Mouse (Mus musculus) CD4-positive helper T cell, adult 2 months (primary cell): ENCODE data around the gene Srr.
A peak's percentile ranks its signal among the peaks of the same experiment; 100 is the strongest.

Experiments
- DNase-seq: peaks from one replicate; pipeline ENCODE4 v3.0.0-alpha.2; 2012; ENCODE audit warnings: low read depth, missing footprints, low spot score

The Srr gene

DNA sequence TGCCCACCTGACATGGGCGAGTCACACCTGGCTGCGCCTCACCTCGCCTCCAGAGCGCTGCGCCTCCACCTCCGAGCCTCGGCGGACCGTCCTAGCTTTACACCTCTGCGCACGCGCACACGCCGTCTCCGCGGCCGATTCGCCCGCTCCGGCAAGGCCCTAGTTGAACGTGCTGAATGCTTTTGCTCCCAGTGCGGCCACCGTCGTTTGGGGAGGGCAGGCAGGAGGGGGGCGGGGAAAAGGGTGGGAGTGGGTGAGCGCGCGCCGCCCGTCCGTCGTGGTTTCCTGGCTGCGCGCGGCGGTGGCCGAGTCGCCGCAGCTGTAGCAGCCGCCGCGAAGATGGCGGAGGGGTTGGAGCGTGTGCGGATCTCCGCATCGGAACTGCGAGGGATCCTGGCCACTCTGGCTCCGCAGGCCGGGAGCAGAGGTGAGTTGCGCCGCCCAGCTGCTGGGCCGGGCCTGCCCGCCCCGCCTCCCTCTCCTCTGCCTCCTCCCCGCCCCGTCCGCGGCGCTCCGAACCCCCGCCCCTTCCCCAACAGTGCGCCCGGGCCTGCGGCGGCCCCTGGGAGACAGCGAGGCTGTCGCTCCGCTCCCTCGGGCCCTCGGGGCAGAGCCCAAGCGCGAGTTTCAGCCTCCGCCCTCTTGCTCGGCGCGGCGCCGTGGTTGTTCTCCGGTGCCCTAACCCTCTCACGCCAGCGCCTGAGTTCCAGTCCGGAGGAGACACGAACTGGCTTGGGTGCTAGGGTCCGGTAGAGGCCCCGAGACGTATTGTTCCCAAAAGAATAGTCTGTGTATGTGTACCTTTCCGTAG lies at the start of gene Srr, which contains the start of gene Smg6:
Srr (minus strand) TSS at position 372 of the 811 bp plus-strand sequence.
Smg6 (plus strand) TSS at position 247 of the 811 bp plus-strand sequence.
- peak; percentile 98 for DNase-seq

DNA sequence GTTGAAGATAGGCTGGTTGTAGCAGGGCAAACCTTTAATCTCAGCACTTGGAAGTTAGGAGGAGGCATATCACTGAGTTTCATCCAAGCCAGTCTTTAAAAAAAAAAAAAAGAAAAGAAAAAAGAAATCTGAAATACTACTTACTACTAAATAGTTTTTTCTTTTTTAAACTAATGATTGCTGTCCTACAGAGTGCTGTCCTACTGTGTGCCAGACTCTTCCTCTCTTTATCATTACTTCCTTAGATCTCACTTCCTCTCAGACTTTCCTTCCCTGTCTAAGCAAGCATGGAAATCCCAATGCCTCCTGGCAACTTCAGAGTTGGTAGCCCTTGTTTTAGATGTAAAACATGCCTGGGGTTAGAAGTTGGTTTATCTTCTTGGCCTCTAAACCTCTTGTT lies 48.9 kb upstream of the Srr start:
- no peak for DNase-seq

DNA sequence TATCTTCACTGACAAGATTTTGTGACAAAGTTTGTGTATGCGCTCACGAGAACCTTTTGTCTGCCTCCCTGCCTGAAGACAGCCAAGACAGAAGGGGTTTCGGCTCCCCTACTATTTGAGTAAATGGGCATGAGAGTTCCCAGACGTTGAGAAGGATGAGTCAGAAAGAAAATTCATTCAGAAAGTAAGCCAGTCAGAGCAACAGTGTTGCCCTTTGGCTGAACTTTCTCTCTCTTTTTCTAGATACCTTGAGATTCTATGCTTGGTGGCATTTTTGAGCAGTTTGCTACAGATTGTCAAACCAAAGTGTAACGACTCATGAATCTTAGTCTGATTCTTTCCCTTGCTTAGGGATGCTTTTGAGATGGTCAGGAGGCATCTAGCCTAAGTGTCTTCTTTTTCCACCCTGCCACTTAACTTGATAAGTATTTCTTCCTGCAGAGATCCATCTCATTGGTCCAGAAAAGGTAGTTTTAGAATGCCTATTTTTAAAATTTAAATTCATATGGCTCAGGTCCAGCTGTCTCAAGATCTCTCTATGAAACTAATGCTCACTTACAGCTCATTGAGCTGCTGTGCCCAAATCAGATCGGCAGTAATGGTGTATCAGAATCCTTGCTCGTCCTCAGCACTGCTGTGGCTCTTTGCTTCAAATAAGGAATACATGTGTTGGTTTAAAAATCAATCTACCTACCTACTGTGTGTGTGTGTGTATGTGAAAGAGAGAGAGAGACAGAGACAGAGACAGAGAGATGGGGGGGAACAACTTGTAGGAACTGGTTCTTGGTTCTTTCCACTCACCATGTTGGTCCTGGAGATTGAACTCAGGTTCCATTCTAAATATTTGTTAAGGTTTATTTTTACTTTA lies 47.8 kb upstream of the Srr start:
- no peak for DNase-seq

DNA sequence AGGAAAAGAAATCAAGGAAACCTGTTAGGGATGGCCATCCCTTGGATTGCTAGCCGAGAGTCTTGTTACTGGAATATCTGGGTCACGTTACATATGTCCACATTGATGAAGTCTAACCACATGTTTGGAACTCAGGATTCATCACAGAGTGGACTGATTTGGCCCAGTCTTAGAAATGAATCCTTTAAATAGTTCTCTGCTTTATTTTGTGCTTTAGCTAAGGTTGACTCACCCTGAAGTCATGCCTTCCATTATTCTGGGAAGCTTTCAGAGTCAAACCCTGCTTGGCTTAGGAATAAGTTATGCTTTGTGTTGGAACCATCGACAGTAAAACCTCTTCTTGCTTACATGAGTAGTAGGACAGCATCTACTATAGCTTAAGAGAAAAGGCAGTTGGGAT lies 39.8 kb upstream of the Srr start:
- DNase-seq: no peak

DNA sequence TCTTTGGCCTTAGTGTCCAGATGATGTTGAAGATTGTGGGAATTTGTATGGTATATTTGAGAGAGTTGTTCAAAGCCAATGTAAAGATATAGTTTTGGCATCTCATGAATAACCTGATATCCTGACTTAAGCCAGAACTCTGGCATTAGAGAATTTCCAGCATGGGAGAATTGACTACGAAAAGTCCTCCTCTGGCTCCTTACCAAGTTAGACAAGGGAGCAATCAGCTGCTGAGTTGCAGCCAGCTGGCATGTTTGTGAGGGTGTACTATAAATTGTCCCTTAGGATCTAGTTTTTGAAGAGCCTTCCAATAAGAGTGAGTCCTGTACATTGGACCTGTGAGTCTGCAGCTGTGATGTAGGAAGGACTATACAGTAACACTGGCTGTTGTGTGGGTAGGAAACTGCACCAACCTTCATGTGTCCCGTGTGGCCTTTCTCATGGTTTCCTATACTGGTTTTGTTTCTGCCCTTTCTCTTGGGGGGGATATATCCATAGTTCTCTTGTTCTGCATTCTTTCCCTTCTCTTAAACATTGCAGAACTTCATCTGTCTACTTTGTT lies 37.2 kb upstream of the Srr start:
- DNase-seq: no peak

DNA sequence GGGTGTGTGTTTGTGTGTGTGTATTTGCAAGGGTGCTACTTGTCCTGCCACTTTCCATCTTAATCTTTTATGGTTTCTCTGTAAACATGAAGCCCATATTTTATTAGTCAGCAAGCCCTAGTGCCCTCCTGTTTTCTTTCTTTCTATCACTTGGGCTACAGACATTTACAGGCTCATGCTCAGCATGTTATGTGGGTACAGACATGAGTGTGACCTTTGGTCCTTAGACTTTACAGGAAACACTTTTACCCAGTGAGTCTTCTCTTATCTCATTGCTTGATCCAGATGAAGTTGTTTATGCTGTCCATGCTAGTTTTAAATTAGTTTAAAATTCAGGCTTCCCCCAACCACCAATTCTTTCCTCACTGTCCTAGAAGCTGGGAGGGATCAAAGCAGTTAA lies 36.2 kb upstream of the Srr start:
- no peak for DNase-seq

DNA sequence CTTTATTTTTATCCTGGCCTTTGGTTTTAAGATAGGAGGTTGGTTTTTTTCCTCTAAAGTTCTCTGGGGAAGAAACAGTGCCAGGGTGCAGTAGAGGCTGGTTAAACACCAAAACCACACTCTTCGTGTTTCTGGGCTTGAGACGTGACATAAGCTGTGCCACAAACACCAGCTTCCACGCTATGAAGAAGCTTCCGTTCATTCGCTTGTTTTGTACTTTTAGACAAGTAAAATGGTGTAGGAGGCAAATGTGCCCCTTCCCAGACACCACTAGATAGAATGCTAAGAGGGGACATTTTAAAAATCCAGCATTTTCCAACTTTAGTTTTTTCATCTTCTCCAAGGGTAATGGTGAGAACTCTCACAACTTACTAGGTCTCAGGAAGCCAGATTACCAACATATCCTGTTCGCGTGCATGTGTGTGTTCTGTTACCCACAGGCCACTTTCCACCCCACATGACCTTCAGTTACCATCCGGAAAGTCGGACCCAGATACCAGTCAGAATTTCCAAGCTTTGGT lies 34.3 kb upstream of the Srr start:
- peak; percentile 71 for DNase-seq

DNA sequence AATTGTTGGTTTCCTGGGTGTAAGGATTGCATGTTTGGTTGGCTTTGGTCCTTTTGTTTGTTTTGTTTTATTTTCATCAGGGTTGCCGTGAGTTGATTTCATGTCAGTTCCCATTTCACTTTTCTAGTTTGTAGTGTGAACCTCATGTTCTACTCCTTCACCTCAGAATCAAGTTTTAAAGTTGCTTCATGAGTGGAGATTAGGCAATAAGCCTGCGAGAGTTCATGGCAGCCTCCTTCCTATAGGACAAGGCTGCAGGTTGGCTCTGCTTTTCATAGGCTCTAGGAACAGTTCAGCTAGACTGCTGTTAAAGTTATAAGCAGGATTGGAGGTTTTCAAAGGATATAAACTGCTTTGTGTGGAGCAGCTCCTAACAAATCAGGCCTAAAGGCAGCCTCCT lies 33.8 kb upstream of the Srr start:
- DNase-seq: no peak

DNA sequence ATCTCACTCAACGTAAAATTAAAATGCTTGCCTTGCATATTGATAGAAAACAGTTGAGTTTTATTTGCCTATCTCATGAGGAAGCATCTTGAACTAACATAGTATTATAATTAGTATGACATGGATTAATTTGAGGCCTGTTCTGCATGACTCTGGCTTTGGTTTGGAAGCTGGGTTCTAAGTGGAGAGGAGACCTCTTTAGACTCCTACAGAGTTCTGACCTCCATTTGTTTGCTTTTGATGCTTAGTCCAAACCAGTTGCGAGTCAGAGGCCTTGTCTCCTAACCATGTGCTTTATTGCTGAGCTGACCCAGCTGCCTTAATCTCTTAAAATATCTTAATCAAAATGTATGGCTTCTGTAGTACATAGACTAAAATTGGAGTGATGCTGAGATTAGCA lies 31.9 kb upstream of the Srr start:
- no peak for DNase-seq

DNA sequence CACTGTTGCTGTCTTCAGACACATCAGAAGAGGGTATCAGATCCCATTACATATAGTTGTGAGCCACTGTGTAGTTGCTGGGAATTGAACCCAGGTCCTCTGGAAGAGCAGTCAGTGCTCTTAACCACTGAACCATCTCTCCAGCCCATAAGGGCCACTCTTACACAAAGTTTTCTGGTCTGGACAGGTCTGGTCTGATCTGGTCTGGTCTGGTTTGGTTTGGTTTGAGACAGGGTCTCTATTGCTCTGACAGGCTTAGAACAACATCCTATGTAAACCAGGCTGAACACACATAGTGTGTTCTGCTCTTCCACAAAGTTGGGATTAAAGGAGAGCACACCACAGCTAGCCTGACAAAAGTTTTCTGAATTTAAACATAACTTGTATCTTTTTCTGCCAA lies 30.3 kb upstream of the Srr start:
- DNase-seq: no peak

DNA sequence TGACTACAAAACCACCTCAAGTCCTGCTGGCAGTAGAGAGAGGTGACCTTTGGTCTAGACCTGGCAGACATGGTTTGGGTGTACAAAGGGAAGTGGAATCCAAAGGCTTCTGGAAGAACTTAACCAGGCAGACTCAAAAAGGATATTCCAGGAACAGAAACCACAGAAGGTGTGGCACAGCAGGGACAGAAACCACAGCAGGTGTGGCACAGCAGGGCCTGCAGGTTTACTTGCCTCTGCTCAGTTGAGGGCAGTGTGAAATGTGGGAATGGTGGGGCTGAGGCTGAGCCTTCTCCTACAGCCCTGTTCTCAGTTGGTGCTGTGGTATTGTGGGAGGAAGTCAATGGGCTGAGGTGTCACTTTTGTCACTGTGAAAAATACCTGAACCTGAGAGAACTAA lies 29.2 kb upstream of the Srr start:
- peak; percentile 52 for DNase-seq

DNA sequence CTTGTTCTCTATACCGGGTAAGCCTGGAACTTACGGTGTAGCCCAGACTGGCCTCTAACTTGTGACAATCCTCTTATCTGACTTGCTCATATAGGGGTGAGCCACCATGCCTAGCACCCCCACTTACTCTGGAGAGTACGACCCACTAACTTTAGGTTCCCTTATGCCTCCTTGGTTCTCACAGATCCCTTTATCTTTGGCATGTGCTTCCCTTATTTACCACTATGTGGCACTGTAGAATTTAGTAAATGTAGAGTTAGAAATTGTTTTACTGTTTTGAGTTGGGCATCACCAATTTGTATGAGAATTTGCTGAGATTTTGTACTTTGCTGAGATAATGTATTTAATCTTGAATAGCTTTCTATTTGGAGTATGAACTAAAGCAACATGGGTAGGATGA lies 20.6 kb upstream of the Srr start:
- DNase-seq: peak; percentile 62

DNA sequence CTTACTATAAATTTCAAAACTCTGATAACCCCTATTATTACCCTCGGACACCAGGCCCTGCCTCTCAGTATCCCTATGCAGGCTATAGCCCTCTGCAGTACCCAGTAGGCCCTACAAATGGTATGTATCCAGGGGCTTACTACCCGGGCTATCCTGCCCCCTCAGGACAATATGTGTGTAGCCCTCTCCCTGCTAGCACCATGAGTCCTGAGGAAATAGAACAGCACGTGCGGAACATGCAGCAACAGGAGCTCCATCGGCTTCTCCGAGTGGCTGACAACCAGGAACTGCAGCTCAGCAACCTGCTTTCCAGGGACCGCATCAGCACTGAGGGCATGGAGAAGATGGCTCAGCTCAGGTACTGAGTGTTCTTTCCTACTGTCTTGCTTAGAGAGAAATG lies 4.6 kb upstream of the Srr start:
- DNase-seq: no peak

DNA sequence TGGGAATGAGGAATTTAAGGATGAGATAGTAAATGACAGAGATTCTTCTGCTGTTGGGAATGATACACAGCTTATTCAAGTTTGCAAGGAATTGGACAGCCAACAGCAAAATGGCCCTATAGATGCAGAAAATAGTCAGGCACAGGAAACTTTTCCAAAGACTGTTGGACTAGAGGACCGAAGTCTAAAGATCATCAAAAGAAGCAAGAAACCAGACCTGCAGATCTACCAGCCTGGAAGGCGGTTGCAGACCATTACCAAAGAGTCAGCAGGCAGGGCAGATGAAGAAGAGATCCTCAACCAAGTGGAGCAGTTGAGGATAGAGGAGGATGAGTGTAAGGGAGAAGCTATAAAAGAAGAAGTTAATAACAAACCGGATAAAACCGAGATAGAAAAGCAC lies 3.4 kb upstream of the Srr start:
- DNase-seq: no peak

DNA sequence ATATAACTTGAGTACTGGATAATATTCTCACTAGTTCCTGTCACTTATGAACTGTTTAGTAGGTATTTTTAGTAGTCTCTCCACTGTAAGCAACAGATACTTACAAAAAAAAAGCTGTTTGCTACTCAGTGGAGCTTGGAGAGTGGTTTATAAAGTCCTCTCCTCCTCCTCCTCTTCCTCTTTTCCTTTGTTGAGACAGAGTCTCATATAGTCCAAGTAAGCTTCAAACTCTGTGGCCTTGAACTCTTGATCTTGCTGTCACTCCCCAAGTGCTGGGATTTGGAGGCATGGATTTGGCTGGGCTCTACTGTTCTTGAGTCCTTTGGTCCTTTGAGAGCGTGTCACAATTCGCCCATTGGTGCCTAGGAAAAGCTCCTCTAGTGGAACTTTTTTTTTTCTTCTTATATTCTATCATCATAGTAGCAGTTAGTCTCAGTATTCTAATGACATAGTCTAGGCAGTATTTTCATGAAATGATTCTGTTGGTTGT lies 1.5 kb upstream of the Srr start:
- no peak for DNase-seq

DNA sequence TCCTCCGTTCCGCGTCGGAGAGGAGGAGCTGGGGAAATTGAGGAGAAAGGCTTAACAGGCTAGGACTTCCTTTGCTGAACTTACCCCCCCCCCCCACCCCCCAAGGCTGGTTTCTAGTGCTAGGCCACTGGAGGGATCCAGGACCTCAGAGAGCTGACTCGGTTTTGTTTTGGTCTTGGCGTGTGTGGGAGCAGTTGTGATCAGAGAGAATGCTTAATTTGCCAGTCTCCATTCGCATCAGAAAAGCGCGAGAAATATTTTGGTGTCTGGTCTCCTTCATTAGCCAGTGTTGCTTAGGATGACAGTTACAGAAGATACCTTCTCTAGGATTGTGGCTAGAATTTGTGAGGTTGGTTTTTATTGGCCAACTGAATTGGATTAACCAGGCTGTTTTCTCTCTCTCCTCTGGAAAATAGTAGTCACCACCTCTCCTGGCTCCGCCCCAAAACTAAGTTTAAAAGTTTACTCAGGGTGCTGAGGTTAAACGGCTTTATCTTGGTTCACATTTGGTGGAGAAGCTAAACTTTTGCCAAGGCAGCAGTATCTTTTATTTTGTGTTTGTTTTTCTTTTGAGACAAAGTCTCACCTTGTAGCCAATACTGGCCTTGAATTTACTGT lies 749 bp upstream of the Srr start:
- DNase-seq: peak; percentile 80

DNA sequence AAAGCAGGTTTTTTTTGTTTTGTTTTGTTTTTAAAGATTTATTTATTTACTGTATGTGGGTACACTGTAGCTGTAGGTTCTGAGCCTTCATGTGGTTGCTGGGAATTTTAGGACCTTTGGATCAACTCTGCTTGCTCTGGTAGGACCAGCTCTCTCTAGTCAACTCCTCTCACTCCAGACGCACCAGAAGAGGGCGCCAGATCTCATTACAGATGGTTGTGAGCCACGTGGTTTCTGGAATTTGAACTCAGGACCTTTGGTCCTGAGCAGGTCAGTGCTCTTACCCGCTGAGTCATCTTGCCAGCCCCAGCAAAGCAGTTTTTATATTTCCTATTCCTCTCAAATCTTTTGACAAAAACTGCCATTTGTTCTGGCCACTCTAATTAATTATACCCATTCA lies 1.6 kb downstream of the Srr start:
- DNase-seq: peak; percentile 53

DNA sequence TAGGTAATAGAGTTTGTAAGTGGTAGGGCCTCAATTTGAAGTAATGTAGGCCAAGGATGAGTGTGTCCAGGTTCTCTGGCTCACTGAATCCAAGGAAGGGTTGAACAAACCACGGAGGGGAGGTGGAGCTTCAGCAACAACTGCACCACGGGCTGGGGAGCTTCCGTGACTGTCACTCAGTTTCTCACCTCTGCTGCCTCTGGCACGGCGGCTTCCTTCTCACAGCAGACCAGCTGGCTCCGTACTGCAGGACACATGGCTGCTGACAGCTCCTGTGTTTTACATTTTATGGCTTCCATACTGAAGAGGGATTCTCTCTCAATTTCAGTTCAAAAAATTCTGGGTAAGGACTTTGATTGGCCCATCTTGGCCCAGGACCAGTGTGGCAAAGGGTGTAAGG lies 6.5 kb downstream of the Srr start:
- no peak for DNase-seq

DNA sequence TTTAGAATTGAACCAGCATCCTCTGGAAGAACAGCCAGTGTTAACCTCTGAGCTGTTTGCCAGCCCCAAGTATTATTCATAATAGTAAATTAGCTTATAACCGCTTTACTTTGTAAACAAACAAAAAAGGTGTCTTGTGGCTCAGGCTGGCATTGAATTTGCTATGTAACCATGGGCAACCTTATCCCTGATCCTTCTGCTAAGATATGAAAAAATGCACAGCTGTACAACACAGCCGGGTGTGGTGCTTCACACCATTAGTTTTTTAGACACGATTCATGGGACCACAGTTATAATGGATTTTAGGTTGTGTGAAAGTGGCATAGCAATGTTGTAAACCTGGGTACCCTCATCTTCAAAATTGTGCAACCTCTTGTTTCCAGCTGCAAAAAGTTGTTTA lies 13.3 kb downstream of the Srr start:
- DNase-seq: no peak

DNA sequence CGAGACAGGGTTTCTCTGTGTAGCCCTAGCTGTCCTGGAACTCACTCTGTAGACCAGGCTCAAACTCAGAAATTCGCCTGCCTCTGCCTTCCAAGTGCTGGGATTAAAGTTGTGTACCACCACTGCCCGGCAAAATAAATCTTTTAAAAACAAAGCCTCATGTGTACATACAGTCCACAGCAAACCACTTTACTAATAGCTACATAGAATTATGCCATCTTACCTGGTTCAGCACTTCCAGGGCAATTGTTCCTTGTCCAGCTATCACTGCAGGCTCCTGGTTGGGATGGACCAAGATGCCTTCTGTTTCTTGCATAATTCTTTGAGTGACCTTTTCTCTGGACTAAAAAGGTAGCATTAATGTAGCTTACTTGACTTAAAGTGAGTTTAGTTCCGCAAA lies 15.8 kb downstream of the Srr start:
- no peak for DNase-seq

DNA sequence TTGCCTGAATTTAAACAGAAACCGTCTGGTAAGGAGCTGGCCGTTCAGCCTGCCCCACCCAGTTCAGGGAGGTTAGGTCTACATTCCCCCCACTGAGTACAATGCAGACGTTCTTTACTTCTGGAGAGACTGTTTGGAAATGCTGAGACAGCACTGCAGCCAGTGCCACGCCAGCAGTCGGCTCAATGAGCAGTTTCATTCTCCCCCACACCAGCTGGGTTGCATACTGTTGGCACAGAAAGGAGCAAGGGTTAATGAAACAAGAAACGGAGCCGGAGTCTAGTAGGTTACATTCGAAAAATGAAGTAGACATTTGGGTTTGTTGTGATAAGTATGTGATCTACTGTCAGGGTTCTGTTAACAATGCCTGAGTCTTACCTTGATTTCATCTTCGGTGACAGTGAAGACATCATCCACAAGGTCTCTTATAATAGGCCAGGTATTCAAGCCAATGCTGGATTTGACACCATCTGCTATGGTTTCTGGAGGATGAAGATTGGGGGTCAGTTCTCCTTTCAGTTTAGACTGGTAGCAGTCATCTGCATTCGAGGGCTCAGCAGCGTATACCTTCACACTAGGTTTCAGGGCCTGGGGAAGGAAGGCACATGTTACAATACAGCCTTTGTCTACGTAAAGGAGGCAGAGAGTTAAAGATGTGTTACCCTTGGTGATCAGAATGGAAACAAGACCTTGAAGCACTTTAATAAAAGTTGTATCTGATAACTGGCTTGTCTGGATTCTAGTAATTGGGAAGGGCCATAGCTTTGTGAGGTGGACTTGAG lies 16.9 kb downstream of the Srr start:
- DNase-seq: no peak
